Mouse (Mus musculus) liver, embryonic 13.5 days (tissue): ENCODE measurements around the gene Samd9l. TPM values are rescaled to one million over a fixed set of nuclear protein-coding genes. Genes with fewer than 3 reads are reported as not detected.
"Not testable (repeated sequence)": the region's sequence is repeated elsewhere in the genome, so short reads cannot be mapped to it uniquely, and the experiment has no call there.

ENCODE experiments used
- ATAC-seq: fragments of 200-750 bp; cut with Nextera tagmentation; 2 replicates; pipeline ENCODE4 v1.8.0; 2017; ENCODE audit warnings: low read depth, mild to moderate bottlenecking, moderate number of reproducible peaks, moderate library complexity
- DNase-seq: peaks from one replicate; pipeline ENCODE4 v3.0.0; 2022
- H3K27ac ChIP-seq: fragments of 300-500 bp; sonication (generic); 2 replicates; pipeline ENCODE4 v1.5.1; 2015; ENCODE audit warnings: moderate library complexity, mild to moderate bottlenecking, inconsistent platforms
- H3K27me3 ChIP-seq: fragments of 300-500 bp; sonication (generic); 2 replicates; pipeline ENCODE4 v1.6.1; 2015; ENCODE audit warnings: mild to moderate bottlenecking, inconsistent platforms
- H3K36me3 ChIP-seq: fragments of 300-500 bp; sonication (generic); 2 replicates; pipeline ENCODE4 v1.6.1; 2015; ENCODE audit warnings: mild to moderate bottlenecking, inconsistent platforms
- H3K4me1 ChIP-seq: fragments of 300-500 bp; sonication (generic); replicated peaks from 2 replicates; pipeline ENCODE4 v1.6.1; 2015; ENCODE audit warnings: inconsistent platforms
- H3K4me2 ChIP-seq: fragments of 300-500 bp; sonication (generic); 2 replicates; pipeline ENCODE4 v1.6.1; 2015; ENCODE audit warnings: inconsistent platforms, mild to moderate bottlenecking, moderate library complexity
- H3K4me3 ChIP-seq: fragments of 300-500 bp; sonication (generic); replicated peaks from 2 replicates; pipeline ENCODE4 v1.5.1; 2015; ENCODE audit warnings: mild to moderate bottlenecking, inconsistent platforms
- H3K9ac ChIP-seq: fragments of 300-500 bp; sonication (generic); 2 replicates; pipeline ENCODE4 v1.6.1; 2015; ENCODE audit warnings: mild to moderate bottlenecking, inconsistent platforms
- H3K9me3 ChIP-seq: fragments of 300-500 bp; sonication (generic); replicated peaks from 2 replicates; pipeline ENCODE4 v1.6.1; 2016; ENCODE audit warnings: inconsistent platforms
- WGBS: fragments of 180-500 bp; shearing (Covaris S2); methylation state at CpG from one replicate; pipeline ENCODE4 v1.1.7; 2015; ENCODE audit not compliant: insufficient replicate concordance; 5-methylcytosine and 5-hydroxymethylcytosine counted together
- polyA plus RNA-seq: library from polyadenylated mRNA; unstranded; fragments of >200 nt; fragmentation: Nextera tagmentation; extraction: Ambion mirVana; gene quantifications from 2 replicates; pipeline ENCODE4 v1.2.1, GENCODE M21; 2015

Samd9l gene
- polyA plus RNA-seq, 1 experiment from 2014 or later: 2.1 TPM

DNA sequence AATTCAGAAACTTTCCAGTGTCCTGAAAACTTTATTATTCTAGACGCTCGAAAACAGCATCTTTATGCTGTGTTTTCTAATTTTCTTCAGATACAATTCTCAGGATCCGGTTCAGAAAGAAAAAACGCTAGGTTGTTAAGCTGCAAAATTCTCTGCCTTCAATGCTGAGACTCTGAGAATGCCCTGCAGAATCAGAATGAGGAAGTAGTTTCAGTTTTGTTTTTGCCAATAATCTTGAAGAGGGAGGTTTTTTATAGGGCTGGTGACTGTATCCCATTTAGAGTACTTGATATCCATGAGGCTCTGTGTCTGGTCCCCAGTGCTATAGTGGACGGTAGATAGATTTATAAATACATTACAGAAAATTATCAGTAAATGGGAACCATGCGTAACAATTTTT, 12.8 kb downstream of the Samd9l start:
- no peak overlapping the region for H3K9ac ChIP-seq
- H3K4me1 ChIP-seq: no peaks in the 10 kb centered on the region
- ATAC-seq: no peak
- H3K9me3 ChIP-seq: no peaks in the 10 kb centered on the region
- H3K27ac ChIP-seq: no peak overlapping the region
- no peak for DNase-seq
- no peaks in the 10 kb centered on the region for H3K36me3 ChIP-seq
- WGBS: 72% methylated on average over 6 of the region's 6 CpGs
- no peaks in the 10 kb centered on the region for H3K27me3 ChIP-seq
- H3K4me2 ChIP-seq: no peak overlapping the region
- H3K4me3 ChIP-seq: no peak overlapping the region

DNA sequence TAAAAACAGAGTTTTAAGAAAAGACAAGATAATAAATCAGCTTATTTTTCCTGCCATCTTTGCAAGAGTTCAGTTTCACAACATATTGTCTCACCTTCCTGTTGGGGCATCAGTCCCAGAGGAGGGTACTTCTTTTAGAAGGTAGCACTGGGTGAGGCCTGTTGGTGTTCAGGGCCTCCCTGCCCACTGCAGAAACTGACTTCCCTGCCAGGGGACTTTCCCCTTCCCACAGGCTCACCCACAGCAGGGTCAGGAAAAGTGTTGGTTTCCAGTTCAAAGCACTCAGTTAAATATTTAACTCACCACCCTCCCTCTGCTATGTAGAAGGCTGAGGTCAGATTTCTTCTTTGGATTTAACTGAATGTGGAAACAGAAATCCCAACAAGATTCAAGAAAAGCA, 14.6 kb downstream of the Samd9l start:
- H3K9me3 ChIP-seq, H3K27me3 ChIP-seq, H3K9ac ChIP-seq, H3K36me3 ChIP-seq, H3K4me2 ChIP-seq, DNase-seq, H3K27ac ChIP-seq, H3K4me3 ChIP-seq, H3K4me1 ChIP-seq: not testable (repeated sequence)
- peak; percentile 81 for ATAC-seq

DNA sequence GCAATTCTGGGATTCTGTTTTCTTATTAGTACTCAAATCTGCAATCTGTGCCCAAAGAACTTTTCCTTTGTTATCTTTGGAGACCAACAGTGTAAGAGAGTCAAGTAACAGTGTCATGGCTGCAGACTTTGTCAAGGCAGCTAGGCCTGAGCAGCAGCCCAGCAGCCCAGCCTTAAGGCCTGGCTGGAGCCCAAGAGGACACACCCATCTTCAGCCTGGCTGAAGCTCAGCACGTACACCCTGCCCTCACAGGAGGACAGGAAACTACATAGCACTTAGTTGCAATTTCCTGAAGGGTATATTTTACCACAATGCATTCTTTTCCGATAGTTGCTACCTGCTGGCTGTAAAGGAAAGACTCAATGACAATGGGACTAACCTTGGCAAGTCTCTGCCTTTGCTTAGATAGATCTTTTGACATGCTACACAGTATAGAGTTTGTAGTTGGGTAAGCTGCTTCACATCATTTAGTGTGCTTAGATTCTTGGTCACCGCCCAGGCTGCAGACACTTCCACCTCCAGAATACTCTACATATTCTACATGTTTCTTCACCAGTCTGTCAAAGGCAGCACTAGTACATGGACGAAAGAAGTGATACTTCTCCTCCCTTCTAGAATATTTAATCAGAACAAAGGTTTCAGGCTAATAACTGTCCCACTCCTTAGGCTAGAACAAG, 15.1 kb downstream of the Samd9l start:
- H3K4me3 ChIP-seq, H3K27me3 ChIP-seq, H3K4me2 ChIP-seq, H3K27ac ChIP-seq, DNase-seq, H3K36me3 ChIP-seq, H3K9ac ChIP-seq, H3K4me1 ChIP-seq, H3K9me3 ChIP-seq: not testable (repeated sequence)
- 9% methylated on average over 1 of the region's 4 CpGs for WGBS
- peak; percentile 52 for ATAC-seq

DNA sequence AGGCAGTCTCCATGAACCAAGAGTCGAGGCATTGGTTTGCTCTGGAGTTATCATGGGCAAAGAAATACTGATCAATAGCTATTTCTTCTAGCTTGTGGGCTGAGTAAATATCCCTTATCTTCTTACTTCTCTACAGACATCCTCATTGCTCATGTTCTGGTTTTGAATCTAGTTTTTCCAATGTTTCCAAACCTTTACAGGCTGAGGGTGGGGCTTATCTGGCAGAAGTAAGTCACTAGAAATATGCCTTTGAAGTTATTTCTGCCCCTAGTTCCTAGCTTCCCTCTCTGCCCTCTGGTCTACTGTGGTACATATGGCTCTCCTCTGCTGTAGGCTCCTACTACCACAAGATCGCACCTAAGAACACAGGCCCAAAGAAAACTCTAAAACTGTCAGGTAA, 20.2 kb downstream of the Samd9l start:
- Histone ChIP-seq H3K9ac (no peak overlapping the region), H3K36me3 (peaks cover 15% of the 10 kb centered on the region), H3K4me1 (no peaks in the 10 kb centered on the region), H3K4me3 (no peak overlapping the region), H3K27ac (no peak overlapping the region), H3K27me3 (no peaks in the 10 kb centered on the region), H3K4me2 (no peak overlapping the region), H3K9me3 (no peaks in the 10 kb centered on the region)
- WGBS: 59% methylated on average over 2 of the region's 2 CpGs
- no peak for DNase-seq
- ATAC-seq: no peak

DNA sequence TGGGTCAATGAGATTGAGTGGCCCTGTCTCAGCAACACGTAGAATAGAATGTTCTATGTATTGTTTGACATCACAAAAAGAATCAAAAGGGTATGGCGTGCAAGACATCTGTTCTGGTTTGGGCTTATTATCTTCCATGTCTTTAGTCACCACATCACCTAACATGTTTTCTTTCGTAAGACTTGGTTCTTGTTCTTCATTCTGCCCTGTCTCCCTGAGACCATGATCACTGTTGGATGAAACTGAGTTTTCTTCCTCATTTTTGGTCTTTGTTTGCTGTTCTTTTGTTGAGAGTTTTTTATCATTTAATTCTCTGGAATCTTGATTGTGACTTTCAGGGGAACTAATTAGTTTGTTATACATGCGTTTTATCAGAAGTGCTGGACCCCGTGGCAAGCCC, 22.7 kb downstream of the Samd9l start:
- no peaks in the 10 kb centered on the region for H3K4me1 ChIP-seq
- H3K9ac ChIP-seq: no peak overlapping the region
- DNase-seq (no peak), ATAC-seq (no peak)
- no peak overlapping the region for H3K27ac ChIP-seq
- peaks cover 15% of the 10 kb centered on the region for H3K36me3 ChIP-seq
- H3K9me3 ChIP-seq: peaks cover 4% of the 10 kb centered on the region; the same call in 1 of the 2 replicates
- no peaks in the 10 kb centered on the region for H3K27me3 ChIP-seq
- 67% methylated on average over 5 of the region's 5 CpGs for WGBS
- no peak overlapping the region for H3K4me2 ChIP-seq
- H3K4me3 ChIP-seq: no peak overlapping the region

DNA sequence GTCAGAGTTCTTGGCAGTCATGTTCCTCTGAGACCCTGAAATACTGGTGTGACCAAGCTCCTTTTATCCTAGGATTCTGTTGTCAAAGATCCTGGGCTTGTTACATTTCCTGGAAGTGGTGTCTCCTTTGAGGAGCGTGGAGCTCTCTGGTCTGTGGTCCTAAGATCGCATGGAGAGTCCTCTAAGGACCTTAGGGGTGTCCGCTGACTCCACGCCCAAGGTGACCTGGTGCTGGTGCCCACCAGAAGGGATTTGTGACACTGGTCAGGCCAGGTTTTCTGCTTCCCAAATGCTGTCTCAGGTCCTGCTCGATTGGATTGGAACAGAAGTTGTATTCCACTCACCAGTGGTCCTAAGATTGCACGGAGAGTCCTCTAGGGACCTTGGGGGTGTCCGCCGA, 29.8 kb downstream of the Samd9l start:
- H3K4me3 ChIP-seq: no peak overlapping the region
- no peaks in the 10 kb centered on the region for H3K4me1 ChIP-seq
- DNase-seq (no peak), ATAC-seq (no peak)
- no peak overlapping the region for H3K9ac ChIP-seq
- H3K4me2 ChIP-seq: no peak overlapping the region
- WGBS: 69% methylated on average over 8 of the region's 8 CpGs
- H3K36me3 ChIP-seq: no peaks in the 10 kb centered on the region
- H3K27me3 ChIP-seq: no peaks in the 10 kb centered on the region
- no peak overlapping the region for H3K27ac ChIP-seq
- H3K9me3 ChIP-seq: peaks cover 8% of the 10 kb centered on the region; the same call in 1 of the 2 replicates

DNA sequence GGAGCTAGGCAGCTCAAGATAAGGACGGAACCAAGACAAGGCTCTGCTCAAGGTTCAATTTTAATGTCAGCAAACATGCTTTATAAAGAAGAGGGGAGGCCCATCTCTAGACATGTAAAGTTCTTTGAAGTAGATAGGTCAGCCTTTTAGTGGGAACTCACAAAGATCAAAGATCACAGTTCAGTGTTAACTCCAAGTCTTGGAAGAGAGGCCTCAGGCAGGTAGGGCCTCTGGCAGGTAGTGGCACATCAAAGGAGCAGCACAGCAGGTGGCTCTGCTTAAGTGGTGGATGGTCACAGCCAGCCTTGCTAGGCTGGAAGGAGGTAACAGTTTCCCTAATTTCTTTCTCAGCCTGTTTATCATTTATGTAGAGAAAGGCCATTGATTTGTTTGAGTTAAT, 33.8 kb downstream of the Samd9l start:
- not testable (repeated sequence) for H3K27ac ChIP-seq, ATAC-seq, DNase-seq, H3K4me3 ChIP-seq, H3K36me3 ChIP-seq, H3K9ac ChIP-seq, H3K4me1 ChIP-seq, H3K9me3 ChIP-seq, H3K27me3 ChIP-seq, H3K4me2 ChIP-seq
- WGBS: 35% methylated on average over 1 of the region's 1 CpGs

DNA sequence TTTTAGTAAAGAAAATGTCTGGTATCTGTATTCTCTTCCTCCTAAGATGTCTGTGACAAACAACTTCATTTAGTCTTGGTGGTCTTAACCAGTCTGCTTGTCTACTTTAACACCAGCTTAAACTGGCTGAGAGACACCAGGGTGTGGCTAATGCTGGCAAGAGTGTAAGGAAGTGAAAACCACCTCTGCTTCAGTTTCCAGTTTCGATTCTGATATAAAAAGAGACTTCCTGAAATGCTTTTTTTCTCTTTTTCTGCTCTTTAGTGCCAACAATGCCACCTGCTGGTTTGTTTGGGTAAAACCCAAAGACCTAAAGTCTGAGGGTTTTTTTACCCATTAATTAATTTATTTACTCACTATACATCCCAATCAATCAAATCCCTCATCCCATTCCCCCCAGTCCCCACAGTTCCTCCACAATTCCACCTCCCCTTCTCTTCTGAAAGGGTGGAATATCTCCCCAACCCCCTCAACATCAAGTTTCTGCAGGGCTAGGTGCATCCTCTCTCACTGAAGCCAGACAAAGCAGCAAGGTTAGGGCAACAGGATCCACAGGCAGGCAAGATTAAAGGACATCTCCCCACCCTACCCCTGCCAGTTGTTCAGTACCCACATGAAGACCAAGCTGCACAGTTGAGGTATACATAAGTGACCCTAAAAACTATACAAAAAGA, 53.3 kb downstream of the Samd9l start:
- WGBS: 7% methylated on average over 1 of the region's 1 CpGs
- not testable (repeated sequence) for H3K27ac ChIP-seq, H3K4me3 ChIP-seq, H3K4me1 ChIP-seq, H3K9me3 ChIP-seq, H3K36me3 ChIP-seq, H3K4me2 ChIP-seq, H3K9ac ChIP-seq, H3K27me3 ChIP-seq, DNase-seq
- ATAC-seq: peak; percentile 47; the same call in 1 of the 2 replicates

DNA sequence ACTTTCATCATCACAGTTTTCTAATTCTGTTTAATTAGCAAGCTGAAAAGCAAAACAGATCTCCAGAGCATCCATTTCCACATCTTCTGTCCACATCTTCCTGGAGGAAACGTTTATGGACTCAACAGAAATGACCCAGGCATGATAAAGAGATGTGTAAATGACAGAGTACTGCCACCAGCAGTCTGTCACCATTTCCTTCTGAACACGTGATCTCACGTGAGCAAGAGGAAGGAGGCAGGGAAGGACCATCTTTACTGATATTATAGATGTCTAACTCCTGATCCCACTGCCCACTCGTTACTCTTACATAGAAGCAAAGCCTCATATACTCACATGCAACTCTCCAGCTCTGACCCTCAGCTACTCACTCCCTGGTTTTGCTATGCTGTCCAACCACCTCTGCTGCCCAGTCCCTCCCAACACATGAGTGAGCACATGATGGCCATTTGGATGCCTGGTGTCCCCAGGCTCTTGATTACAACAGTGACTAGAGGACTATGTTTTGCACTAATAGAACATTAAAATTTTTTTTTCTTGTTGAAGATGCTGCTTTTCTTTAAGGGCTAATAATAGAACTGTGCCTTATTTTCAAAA, 54.2 kb downstream of the Samd9l start:
- H3K4me3 ChIP-seq, H3K27ac ChIP-seq, H3K27me3 ChIP-seq, DNase-seq, H3K9me3 ChIP-seq, H3K4me2 ChIP-seq, ATAC-seq, H3K4me1 ChIP-seq, H3K36me3 ChIP-seq, H3K9ac ChIP-seq: not testable (repeated sequence)
- 48% methylated on average over 2 of the region's 4 CpGs for WGBS

DNA sequence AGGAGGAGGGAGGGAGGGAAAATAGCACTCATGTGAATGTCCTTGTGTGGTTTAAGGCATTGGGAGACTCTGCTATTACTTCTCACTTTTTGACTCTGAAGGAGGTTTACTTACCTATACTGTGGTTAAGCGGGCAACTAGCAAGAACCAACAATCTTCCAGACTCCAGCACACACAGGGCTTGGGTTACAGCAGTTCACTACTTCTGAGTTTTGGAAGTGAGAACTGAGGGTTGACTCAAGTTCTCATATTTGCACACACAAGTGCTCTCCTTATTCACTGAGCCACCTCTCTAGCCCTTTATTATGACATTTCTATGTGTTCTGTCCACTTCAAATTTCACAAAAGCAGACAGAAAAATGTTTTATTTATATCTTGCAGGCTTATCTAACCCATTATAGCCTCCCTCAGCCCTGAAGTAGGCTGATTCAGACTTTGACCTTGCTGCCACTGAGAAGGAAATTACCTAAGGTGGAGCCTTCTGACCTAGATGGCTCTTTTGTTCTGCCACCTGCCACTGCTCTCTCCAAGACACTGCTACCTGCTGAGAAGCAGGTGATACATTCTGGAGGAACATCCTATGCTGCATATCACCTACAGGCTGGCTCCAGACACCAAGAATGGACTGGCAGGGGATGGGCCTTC, 55.6 kb downstream of the Samd9l start:
- H3K4me1 ChIP-seq, H3K9me3 ChIP-seq, H3K4me3 ChIP-seq, H3K9ac ChIP-seq, H3K27me3 ChIP-seq, H3K27ac ChIP-seq, ATAC-seq, H3K4me2 ChIP-seq, H3K36me3 ChIP-seq, DNase-seq: not testable (repeated sequence)
- 48% methylated on average over 1 of the region's 1 CpGs for WGBS

DNA sequence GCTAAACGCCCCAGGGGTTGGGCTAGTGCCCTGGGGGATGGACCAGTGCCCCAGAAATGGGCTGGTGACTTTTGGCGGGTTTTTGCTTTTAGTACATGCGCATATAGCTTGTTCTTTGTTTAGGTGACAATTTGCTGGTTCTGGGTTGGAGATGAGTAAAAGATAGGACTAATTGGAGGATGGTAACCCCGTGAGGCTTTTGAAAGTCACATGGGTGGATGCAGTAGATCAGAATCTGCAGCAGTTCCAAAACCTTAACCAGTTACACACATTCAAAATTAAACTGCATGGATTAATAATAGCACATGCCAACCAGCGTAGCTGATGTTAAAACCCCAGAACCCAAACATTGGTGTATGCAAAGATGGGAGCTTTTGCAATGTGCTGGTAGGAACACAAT, 57.9 kb downstream of the Samd9l start:
- WGBS: 32% methylated on average over 5 of the region's 5 CpGs
- Histone ChIP-seq H3K4me3 (no peak overlapping the region), H3K9me3 (no peaks in the 10 kb centered on the region), H3K4me2 (no peak overlapping the region), H3K4me1 (no peaks in the 10 kb centered on the region), H3K27ac (no peak overlapping the region), H3K27me3 (no peaks in the 10 kb centered on the region), H3K36me3 (no peaks in the 10 kb centered on the region), H3K9ac (no peak overlapping the region)
- DNase-seq: no peak
- ATAC-seq: no peak
